Mouse (Mus musculus): ENCODE measurements around the gene Tctex1d4.

Gene Tctex1d4

GRCm38 (mm10) chr4:117120445-117121414 is 5.9 kb upstream of the Tctex1d4 start:
- DNase-seq = peak; percentile 91 to 92

- no peak for DNase-seq
These were observed 4.4 kb upstream of the Tctex1d4 start for GRCm38 (mm10) chr4:117122209-117122608.

GRCm38 (mm10) chr4:117123546-117124217 is 2.9 kb upstream of the Tctex1d4 start:
- DNase-seq = no peak

GRCm38 (mm10) chr4:117124218-117124517 is 2.4 kb upstream of the Tctex1d4 start:
- no peak for DNase-seq

- no peak for DNase-seq
These were observed 1.9 kb upstream of the Tctex1d4 start for GRCm38 (mm10) chr4:117124518-117125347.

GRCm38 (mm10) chr4:117125348-117125909 is 1.2 kb upstream of the Tctex1d4 start, which contains the start of gene Btbd19:
Btbd19 (minus strand) TSS chr4:117125725.
- DNase-seq = peak in 1 of 2 experiments; percentile 52

- DNase-seq = no peak
These were observed 502 bp upstream of the Tctex1d4 start for GRCm38 (mm10) chr4:117125910-117126674.

- no peak for DNase-seq
These were observed 1.5 kb downstream of the Tctex1d4 start for GRCm38 (mm10) chr4:117127991-117128686.

- no peak for DNase-seq
These were observed 4.2 kb downstream of the Tctex1d4 start for GRCm38 (mm10) chr4:117130790-117131189.

GRCm38 (mm10) chr4:117131198-117131597 is 4.6 kb downstream of the Tctex1d4 start:
- no peak for DNase-seq

GRCm38 (mm10) chr4:117131890-117132793 is 5.5 kb downstream of the Tctex1d4 start:
- no peak for DNase-seq

- DNase-seq = no peak
These were observed 6.2 kb downstream of the Tctex1d4 start for GRCm38 (mm10) chr4:117132794-117133143.

- DNase-seq = no peak
These were observed 6.8 kb downstream of the Tctex1d4 start for GRCm38 (mm10) chr4:117133366-117133796.

- DNase-seq = peak; percentile 97 to 99
These were observed 7.4 kb downstream of the Tctex1d4 start, which contains the start of gene Plk3 for GRCm38 (mm10) chr4:117133817-117134600. Plk3 (minus strand) TSS chr4:117133963.

GRCm38 (mm10) chr4:117134601-117134995 is 8.0 kb downstream of the Tctex1d4 start:
- no peak for DNase-seq

- no peak for DNase-seq
These were observed 9.4 kb downstream of the Tctex1d4 start for GRCm38 (mm10) chr4:117136034-117136433.

GRCm38 (mm10) chr4:117138295-117139216 is 12.0 kb downstream of the Tctex1d4 start:
- no peak for DNase-seq

- DNase-seq = no peak
These were observed 12.6 kb downstream of the Tctex1d4 start for GRCm38 (mm10) chr4:117139217-117139612.
